Mouse (Mus musculus) spleen, postnatal 36 days (tissue): ENCODE results near the gene Kcnj11.

Experiments used
- DNase-seq, 2 experiments: peaks; one replicate each; pipeline ENCODE4 v3.0.0; 2022; ENCODE audit warnings: low spot score in 2 of 2, mixed read lengths in 1 of 2

Gene Kcnj11

GRCm38 (mm10) chr7:46100563-46100962 is at the start of gene Kcnj11:
Gene Kcnj11 (minus strand): TSS chr7:46100764.
- DNase-seq = peak; percentile 43 to 45

- DNase-seq = no peak
Observed at GRCm38 (mm10) chr7:46147417-46147816, 46.9 kb upstream of the Kcnj11 start.

- no peak for DNase-seq
Observed at GRCm38 (mm10) chr7:46146675-46147308, 46.2 kb upstream of the Kcnj11 start.

- DNase-seq = no peak
Observed at GRCm38 (mm10) chr7:46144061-46144460, 43.5 kb upstream of the Kcnj11 start.

GRCm38 (mm10) chr7:46138329-46138930 is 37.9 kb upstream of the Kcnj11 start:
- DNase-seq = no peak

- DNase-seq = no peak
Observed at GRCm38 (mm10) chr7:46133858-46134257, 33.3 kb upstream of the Kcnj11 start.

GRCm38 (mm10) chr7:46132229-46132628 is 31.7 kb upstream of the Kcnj11 start:
- DNase-seq = no peak

GRCm38 (mm10) chr7:46131806-46132205 is 31.2 kb upstream of the Kcnj11 start:
- no peak for DNase-seq

GRCm38 (mm10) chr7:46131266-46131665 is 30.7 kb upstream of the Kcnj11 start:
- no peak for DNase-seq

GRCm38 (mm10) chr7:46130723-46131122 is 30.2 kb upstream of the Kcnj11 start:
- DNase-seq = no peak

GRCm38 (mm10) chr7:46129463-46130179 is 29.1 kb upstream of the Kcnj11 start:
- DNase-seq = no peak

- no peak for DNase-seq
Observed at GRCm38 (mm10) chr7:46128196-46128595, 27.6 kb upstream of the Kcnj11 start.

- no peak for DNase-seq
Observed at GRCm38 (mm10) chr7:46125340-46125739, 24.8 kb upstream of the Kcnj11 start.

- DNase-seq = no peak
Observed at GRCm38 (mm10) chr7:46124460-46124859, 23.9 kb upstream of the Kcnj11 start.

GRCm38 (mm10) chr7:46122964-46123363 is 22.4 kb upstream of the Kcnj11 start:
- no peak for DNase-seq

- DNase-seq = no peak
Observed at GRCm38 (mm10) chr7:46117035-46117434, 16.5 kb upstream of the Kcnj11 start.

GRCm38 (mm10) chr7:46116118-46116581 is 15.6 kb upstream of the Kcnj11 start:
- no peak for DNase-seq

GRCm38 (mm10) chr7:46113435-46113834 is 12.9 kb upstream of the Kcnj11 start:
- no peak for DNase-seq

GRCm38 (mm10) chr7:46111938-46112337 is 11.4 kb upstream of the Kcnj11 start:
- DNase-seq = no peak

- no peak for DNase-seq
Observed at GRCm38 (mm10) chr7:46111212-46111817, 10.8 kb upstream of the Kcnj11 start.

GRCm38 (mm10) chr7:46110079-46110478 is 9.5 kb upstream of the Kcnj11 start:
- no peak for DNase-seq

- no peak for DNase-seq
Observed at GRCm38 (mm10) chr7:46105484-46105883, 4.9 kb upstream of the Kcnj11 start.
